In genomic region chr2:122825406-122826236, GRCm38 (mm10) we compare ENCODE assay signal across 8 mouse cellular contexts.
DNase-seq lines count a peak whose midpoint lies in the region; ATAC-seq and TF ChIP-seq lines count a peak whose summit lies in the region.

No protein-coding gene starts in this region.

- H3K36me3 ChIP-seq in E14TG2a.4 (ENCODE audit: insufficient read depth, low read length), result no peaks in the 10 kb centered on the region
- no peaks in the 10 kb centered on the region for H3K36me3 ChIP-seq in embryonic facial prominence, embryonic 15.5 days
- H3K36me3 ChIP-seq in lung, embryonic 16.5 days (ENCODE audit: control insufficient read depth, insufficient read depth, low read length), result no peaks in the 10 kb centered on the region

- TF ChIP-seq CTCF in E14TG2a.4 (conservative IDR thresholded peaks at IDR 0.05; ENCODE audit: low read length), result peak; percentile 83

- H3K4me2 ChIP-seq in embryonic facial prominence, embryonic 15.5 days (replicated peaks), result peak overlapping the region; percentile 37
- no peak overlapping the region for H3K4me2 ChIP-seq in lung, embryonic 16.5 days (ENCODE audit: low read depth, low read length)

- intact Hi-C loops in heart, postnatal 36 days (cut with DNase I), result loop anchor here (10.0 kb wide), 1 partner anchor 489 kb away; no protein-coding TSS in a partner anchor

- peak; percentile 33 for DNase-seq in adrenal gland, postnatal 25 days
- peak; percentile 14 to 22 for DNase-seq in heart, postnatal 36 days
- peak; percentile 8 to 73 for DNase-seq in layer of hippocampus, adult 18-20 months (ENCODE audit: low spot score in 2 of 2)
- peak; percentile 69 for DNase-seq in retina, postnatal 1 day

- H3K4me1 ChIP-seq in E14TG2a.4 (replicated peaks; ENCODE audit: low read depth, low read length), result no peaks in the 10 kb centered on the region
- no peaks in the 10 kb centered on the region for H3K4me1 ChIP-seq in embryonic facial prominence, embryonic 15.5 days
- peaks cover 4% of the 10 kb centered on the region; the same call in 1 of the 2 replicates for H3K4me1 ChIP-seq in lung, embryonic 16.5 days (replicated peaks; ENCODE audit: control insufficient read depth, insufficient read depth, low read length)

- no peak overlapping the region for H3K9ac ChIP-seq in embryonic facial prominence, embryonic 15.5 days
- H3K9ac ChIP-seq in lung, embryonic 16.5 days (ENCODE audit: low read length), result no peak overlapping the region

- no peak overlapping the region for H3K27ac ChIP-seq in embryonic facial prominence, embryonic 15.5 days (replicated peaks)
- H3K27ac ChIP-seq in lung, embryonic 16.5 days (ENCODE audit: low read length), result no peak overlapping the region

- H3K9me3 ChIP-seq in E14TG2a.4 (ENCODE audit: low read length), result 0 out of 2 replicates have a peak, but pooled peaks cover 3% of the 10 kb centered on the region
- H3K9me3 ChIP-seq in embryonic facial prominence, embryonic 15.5 days (replicated peaks), result no peaks in the 10 kb centered on the region
- no peaks in the 10 kb centered on the region for H3K9me3 ChIP-seq in lung, embryonic 16.5 days (ENCODE audit: control insufficient read depth, low read length)

- no peaks in the 10 kb centered on the region for H3K27me3 ChIP-seq in E14TG2a.4 (ENCODE audit: insufficient read depth, low read length)
- H3K27me3 ChIP-seq in embryonic facial prominence, embryonic 15.5 days, result no peaks in the 10 kb centered on the region
- no peaks in the 10 kb centered on the region for H3K27me3 ChIP-seq in lung, embryonic 16.5 days (ENCODE audit: control insufficient read depth, insufficient read depth, low read depth, low read length)

- no peak overlapping the region for H3K4me3 ChIP-seq in E14TG2a.4 (replicated peaks; ENCODE audit: low read length)
- no peak overlapping the region; the same call in 1 of the 2 replicates for H3K4me3 ChIP-seq in embryonic facial prominence, embryonic 15.5 days (replicated peaks)
- no peak overlapping the region for H3K4me3 ChIP-seq in lung, embryonic 16.5 days (ENCODE audit: low read length)

- WGBS in embryonic facial prominence, embryonic 15.5 days, result 28% methylated on average over 19 of the region's 19 CpGs
- 28% methylated on average over 19 of the region's 19 CpGs for WGBS in lung, embryonic 16.5 days

- ATAC-seq in embryonic facial prominence, embryonic 15.5 days (ENCODE audit: insufficient number of reproducible peaks, low FRiP score, low TSS enrichment, low read depth), result no peak
- peak; percentile 81 for ATAC-seq in lung, embryonic 16.5 days (ENCODE audit: low read depth)
- no peak for ATAC-seq in monocyte, adult 5-6 weeks (replicated peaks; ENCODE audit: insufficient number of reproducible peaks, low FRiP score, low TSS enrichment, poor library complexity, severe bottlenecking)

Comparison
In these comparisons a context has a peak if more than half of its experiments do, and no peak if none do; other contexts are left out.
1. DNase-seq: peak in every context shown above with its lines; median percentile 69 in retina, postnatal 1 day; 40 in layer of hippocampus, adult 18-20 months; 33 in adrenal gland, postnatal 25 days; 18 in heart, postnatal 36 days.